Mouse (Mus musculus) lung, postnatal 36 days (tissue): ENCODE measurements around the gene Spata32.
A peak's percentile ranks its signal among the peaks of the same experiment; 100 is the strongest.

Experiments used
- DNase-seq: peaks from one replicate; pipeline ENCODE4 v3.0.0; 2022; ENCODE audit warnings: mixed read lengths

The Spata32 gene

GRCm38 (mm10) chr11:103173041-103173770, 45.0 kb downstream of the Spata32 start:
- DNase-seq: peak; percentile 32

GRCm38 (mm10) chr11:103172392-103173040, 45.7 kb downstream of the Spata32 start:
- no peak for DNase-seq

GRCm38 (mm10) chr11:103171703-103172391, 46.4 kb downstream of the Spata32 start:
- peak; percentile 27 for DNase-seq

- no peak for DNase-seq
These were observed 47.0 kb downstream of the Spata32 start for GRCm38 (mm10) chr11:103171286-103171620.

- DNase-seq: peak; percentile 59
These were observed 47.5 kb downstream of the Spata32 start, which contains the start of gene Fmnl1 for GRCm38 (mm10) chr11:103170494-103171285. Fmnl1 (plus strand) TSS chr11:103171107.

GRCm38 (mm10) chr11:103170111-103170493, 48.1 kb downstream of the Spata32 start:
- DNase-seq: no peak

GRCm38 (mm10) chr11:103169664-103170063, 48.6 kb downstream of the Spata32 start:
- DNase-seq: no peak

GRCm38 (mm10) chr11:103168690-103169390, 49.4 kb downstream of the Spata32 start:
- DNase-seq: peak; percentile 90

- DNase-seq: peak; percentile 63
These were observed 53.8 kb downstream of the Spata32 start for GRCm38 (mm10) chr11:103164391-103164790.

GRCm38 (mm10) chr11:103162132-103162531, 56.1 kb downstream of the Spata32 start:
- no peak for DNase-seq

GRCm38 (mm10) chr11:103161449-103161848, 56.8 kb downstream of the Spata32 start:
- DNase-seq: no peak

- no peak for DNase-seq
These were observed 57.5 kb downstream of the Spata32 start for GRCm38 (mm10) chr11:103160738-103161137.

GRCm38 (mm10) chr11:103158621-103159478, 59.4 kb downstream of the Spata32 start:
- peak; percentile 99 for DNase-seq
